Mouse (Mus musculus) kidney, embryonic 16.5 days (tissue): ENCODE results near the gene Dctpp1. TPM values are rescaled to one million over a fixed set of nuclear protein-coding genes. Genes with fewer than 3 reads are reported as not detected.
A peak's percentile ranks its signal among the peaks of the same experiment; 100 is the strongest.

Source experiments
- ATAC-seq: fragments of 200-750 bp; cut with Nextera tagmentation; 2 replicates; pipeline ENCODE4 v1.8.0; 2017; ENCODE audit warnings: moderate TSS enrichment; ENCODE audit not compliant: low FRiP score, low TSS enrichment
- H3K27ac ChIP-seq: fragments of 300-500 bp; sonication (generic); 2 replicates; pipeline ENCODE4 v1.5.1; 2014; ENCODE audit warnings: low read length
- H3K27me3 ChIP-seq: fragments of 300-500 bp; sonication (generic); 2 replicates; pipeline ENCODE4 v1.6.1; 2014; ENCODE audit warnings: low read length, control low read depth, mixed read lengths; ENCODE audit not compliant: insufficient read depth
- H3K36me3 ChIP-seq: fragments of 300-500 bp; sonication (generic); 2 replicates; pipeline ENCODE4 v1.6.1; 2014; ENCODE audit warnings: low read length, control low read depth, mixed read lengths; ENCODE audit not compliant: insufficient read depth
- H3K4me1 ChIP-seq: fragments of 300-500 bp; sonication (generic); 2 replicates; pipeline ENCODE4 v1.6.1; 2014; ENCODE audit warnings: low read length, control low read depth, mixed read lengths; ENCODE audit not compliant: insufficient read depth
- H3K4me2 ChIP-seq: fragments of 300-500 bp; sonication (generic); replicated peaks from 2 replicates; pipeline ENCODE4 v1.6.1; 2014; ENCODE audit warnings: low read depth, low read length
- H3K4me3 ChIP-seq: fragments of 300-500 bp; sonication (generic); 2 replicates; pipeline ENCODE4 v1.5.1; 2014; ENCODE audit warnings: mild to moderate bottlenecking, low read length
- H3K9ac ChIP-seq: fragments of 300-500 bp; sonication (generic); replicated peaks from 2 replicates; pipeline ENCODE4 v1.6.1; 2014; ENCODE audit warnings: low read length
- H3K9me3 ChIP-seq: fragments of 300-500 bp; sonication (generic); 2 replicates; pipeline ENCODE4 v1.6.1; 2016; ENCODE audit warnings: low read length, control low read depth
- WGBS: fragments of 180-500 bp; shearing (Covaris S2); extraction: QIAGEN DNeasy Blood & Tissue Kit; methylation state at CpG from one replicate; pipeline ENCODE4 v1.1.7; 2014; 5-methylcytosine and 5-hydroxymethylcytosine counted together
- polyA plus RNA-seq: library from polyadenylated mRNA; unstranded; fragments of >200 nt; fragmentation: Nextera tagmentation; extraction: Ambion mirVana; gene quantifications from 2 replicates; pipeline ENCODE4 v1.2.1, GENCODE M21; 2015

The Dctpp1 gene
- polyA plus RNA-seq, result 196 and 200 TPM in 2 replicates

GRCm38 (mm10) chr7:127260309-127261111 lies at the start of gene Dctpp1:
Dctpp1 (minus strand) TSS chr7:127260709.
- Histone ChIP-seq H3K9ac (peak within 1 kb of the TSS; percentile 77), H3K9me3 (no peaks in the 10 kb centered on the region), H3K4me3 (peak within 1 kb of the TSS; percentile 76), H3K36me3 (peaks cover 16% of the 10 kb centered on the region), H3K27me3 (no peaks in the 10 kb centered on the region), H3K4me1 (peaks cover 18% of the 10 kb centered on the region), H3K4me2 (peak within 1 kb of the TSS; percentile 90), H3K27ac (peak within 1 kb of the TSS; percentile 16; the same call in 1 of the 2 replicates)
- 0% methylated on average over 50 of the region's 50 CpGs for WGBS
- peak; percentile 98 for ATAC-seq

- no peak for ATAC-seq
Measured at GRCm38 (mm10) chr7:127309951-127310350, 49.4 kb upstream of the Dctpp1 start.

GRCm38 (mm10) chr7:127308887-127309286 lies 48.4 kb upstream of the Dctpp1 start:
- no peak overlapping the region for H3K9ac ChIP-seq
- 76% methylated on average over 4 of the region's 4 CpGs for WGBS
- no peak overlapping the region for H3K27ac ChIP-seq
- H3K9me3 ChIP-seq, result no peaks in the 10 kb centered on the region
- ATAC-seq, result no peak
- H3K4me3 ChIP-seq, result no peak overlapping the region
- H3K4me2 ChIP-seq, result no peak overlapping the region
- H3K36me3 ChIP-seq, result no peaks in the 10 kb centered on the region
- H3K27me3 ChIP-seq, result no peaks in the 10 kb centered on the region
- H3K4me1 ChIP-seq, result no peaks in the 10 kb centered on the region

More at GRCm38 (mm10) chr7:127309951-127310350, 49.4 kb upstream of the Dctpp1 start:
- 55% methylated on average over 12 of the region's 12 CpGs for WGBS
- Histone ChIP-seq H3K4me3 (no peak overlapping the region), H3K9ac (no peak overlapping the region), H3K27me3 (no peaks in the 10 kb centered on the region), H3K9me3 (no peaks in the 10 kb centered on the region), H3K27ac (no peak overlapping the region), H3K4me1 (no peaks in the 10 kb centered on the region), H3K4me2 (no peak overlapping the region), H3K36me3 (no peaks in the 10 kb centered on the region)

GRCm38 (mm10) chr7:127308431-127308830 lies 47.9 kb upstream of the Dctpp1 start:
- Histone ChIP-seq H3K4me2 (no peak overlapping the region), H3K9ac (no peak overlapping the region), H3K9me3 (no peaks in the 10 kb centered on the region), H3K27ac (no peak overlapping the region), H3K4me1 (no peaks in the 10 kb centered on the region), H3K4me3 (no peak overlapping the region), H3K36me3 (no peaks in the 10 kb centered on the region), H3K27me3 (no peaks in the 10 kb centered on the region)
- no peak for ATAC-seq
- 79% methylated on average over 2 of the region's 2 CpGs for WGBS

- Histone ChIP-seq H3K4me3 (no peak overlapping the region), H3K4me1 (no peaks in the 10 kb centered on the region), H3K27ac (no peak overlapping the region), H3K4me2 (no peak overlapping the region), H3K27me3 (no peaks in the 10 kb centered on the region), H3K9ac (no peak overlapping the region), H3K9me3 (no peaks in the 10 kb centered on the region), H3K36me3 (no peaks in the 10 kb centered on the region)
- ATAC-seq, result no peak
- WGBS, result 91% methylated on average over 5 of the region's 5 CpGs
Measured at GRCm38 (mm10) chr7:127297586-127298193, 37.2 kb upstream of the Dctpp1 start.

- Histone ChIP-seq H3K9me3 (no peaks in the 10 kb centered on the region), H3K36me3 (no peaks in the 10 kb centered on the region), H3K27ac (no peak overlapping the region), H3K4me1 (no peaks in the 10 kb centered on the region), H3K9ac (no peak overlapping the region), H3K4me2 (no peak overlapping the region), H3K27me3 (no peaks in the 10 kb centered on the region), H3K4me3 (no peak overlapping the region)
- WGBS, result 84% methylated on average over 5 of the region's 5 CpGs
- no peak for ATAC-seq
Measured at GRCm38 (mm10) chr7:127296786-127297555, 36.5 kb upstream of the Dctpp1 start.

GRCm38 (mm10) chr7:127296098-127296497 lies 35.6 kb upstream of the Dctpp1 start, which contains the start of gene Itgal:
Itgal (plus strand) TSS chr7:127296260.
- H3K9me3 ChIP-seq, result no peaks in the 10 kb centered on the region
- WGBS, result 79% methylated on average over 11 of the region's 11 CpGs
- no peak within 1 kb of the TSS for H3K4me3 ChIP-seq
- H3K4me1 ChIP-seq, result no peaks in the 10 kb centered on the region
- H3K36me3 ChIP-seq, result no peaks in the 10 kb centered on the region
- H3K27ac ChIP-seq, result no peak within 1 kb of the TSS
- no peaks in the 10 kb centered on the region for H3K27me3 ChIP-seq
- H3K9ac ChIP-seq, result no peak within 1 kb of the TSS
- no peak within 1 kb of the TSS for H3K4me2 ChIP-seq
- no peak for ATAC-seq

GRCm38 (mm10) chr7:127290142-127290541 lies 29.6 kb upstream of the Dctpp1 start:
- Histone ChIP-seq H3K36me3 (no peaks in the 10 kb centered on the region), H3K4me1 (no peaks in the 10 kb centered on the region), H3K4me3 (no peak overlapping the region), H3K27me3 (no peaks in the 10 kb centered on the region), H3K9me3 (peaks cover 11% of the 10 kb centered on the region), H3K4me2 (0 out of 2 replicates have a peak overlapping the region, but pooled peaks have one; percentile 4), H3K27ac (no peak overlapping the region), H3K9ac (no peak overlapping the region)
- 37% methylated on average over 8 of the region's 8 CpGs for WGBS
- ATAC-seq, result no peak

- Histone ChIP-seq H3K36me3 (no peaks in the 10 kb centered on the region), H3K4me3 (no peak overlapping the region), H3K4me2 (no peak overlapping the region), H3K27ac (no peak overlapping the region), H3K9me3 (peaks cover 11% of the 10 kb centered on the region), H3K9ac (no peak overlapping the region), H3K27me3 (no peaks in the 10 kb centered on the region), H3K4me1 (no peaks in the 10 kb centered on the region)
- WGBS, result 72% methylated on average over 2 of the region's 2 CpGs
- no peak for ATAC-seq
Measured at GRCm38 (mm10) chr7:127289306-127289705, 28.8 kb upstream of the Dctpp1 start.
